Mouse (Mus musculus): ENCODE measurements around the gene Kiz.

The Kiz gene

GRCm38 (mm10) chr2:146975453-146976028 lies 119.9 kb downstream of the Kiz start:
- no peak for DNase-seq (ENCODE audit: extremely low spot score, low spot score)

- no peak for DNase-seq (ENCODE audit: extremely low spot score, low spot score)
These were observed 127.1 kb downstream of the Kiz start for GRCm38 (mm10) chr2:146982786-146983185.

- DNase-seq (ENCODE audit: extremely low spot score, low spot score): no peak
These were observed 129.2 kb downstream of the Kiz start for GRCm38 (mm10) chr2:146984831-146985230.

DNA sequence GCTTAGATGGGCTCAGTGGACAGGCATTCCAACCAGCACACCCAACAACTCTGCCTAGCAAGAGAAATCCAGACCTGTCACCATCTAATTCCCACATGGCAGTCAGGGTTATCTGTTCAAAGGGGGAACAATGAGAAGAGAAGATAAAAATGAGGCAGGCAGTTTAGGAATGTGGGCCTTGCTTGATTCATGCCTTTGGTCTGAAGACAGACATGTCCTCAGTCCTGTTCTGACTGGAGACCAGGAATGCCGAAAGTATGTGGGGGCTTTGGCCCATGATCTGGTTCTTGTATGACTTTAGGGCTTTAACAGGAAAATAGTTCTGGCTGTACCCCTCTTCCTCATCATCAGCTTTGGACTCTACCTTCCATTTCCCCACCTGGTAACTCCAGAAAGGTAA lies 130.1 kb downstream of the Kiz start:
- DNase-seq (ENCODE audit: extremely low spot score, low spot score): no peak

DNA sequence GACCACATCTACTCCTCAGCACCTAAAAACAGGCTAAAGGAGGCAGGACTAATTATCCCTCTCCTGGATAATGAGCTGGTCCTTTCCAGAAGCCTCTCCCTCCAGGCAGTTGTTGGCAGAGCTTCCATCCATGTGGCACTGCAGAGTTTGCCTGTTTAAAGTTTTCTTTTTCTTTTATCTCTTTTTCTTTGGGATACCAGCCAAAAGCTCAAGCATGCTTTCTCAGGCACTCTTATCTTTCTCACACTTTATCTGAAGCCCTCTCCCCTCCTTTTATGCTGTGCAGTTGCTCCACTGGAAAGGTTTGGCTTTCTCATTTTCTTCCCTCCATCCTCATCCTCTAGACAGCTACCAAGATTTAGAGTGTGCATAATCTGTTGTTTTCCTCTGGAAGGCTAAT lies 130.8 kb downstream of the Kiz start:
- no peak for DNase-seq (ENCODE audit: extremely low spot score, low spot score)

GRCm38 (mm10) chr2:147007265-147007664 lies 151.6 kb downstream of the Kiz start:
- no peak for DNase-seq (ENCODE audit: extremely low spot score, low spot score)

DNA sequence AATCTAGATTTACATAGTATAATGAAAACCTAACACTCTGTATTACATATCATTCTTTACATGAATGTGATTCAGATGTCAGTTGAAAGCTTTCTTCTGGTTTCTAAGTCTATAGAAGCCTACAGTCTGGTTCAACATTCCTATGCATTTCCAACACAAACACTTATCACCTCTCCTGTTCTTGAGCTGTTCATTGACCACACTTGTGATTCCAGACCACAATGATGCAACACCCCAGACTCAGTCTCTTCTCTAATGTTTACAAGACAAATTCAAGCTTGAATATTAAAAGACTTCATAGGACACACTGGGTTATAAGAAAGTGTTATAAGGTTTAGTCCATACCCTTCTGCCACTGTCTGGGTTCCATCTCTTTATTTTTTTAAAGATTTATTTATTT lies 153.4 kb downstream of the Kiz start:
- no peak for DNase-seq (ENCODE audit: extremely low spot score, low spot score)

- DNase-seq (ENCODE audit: extremely low spot score, low spot score): no peak
These were observed 154.5 kb downstream of the Kiz start for GRCm38 (mm10) chr2:147010141-147010540.

DNA sequence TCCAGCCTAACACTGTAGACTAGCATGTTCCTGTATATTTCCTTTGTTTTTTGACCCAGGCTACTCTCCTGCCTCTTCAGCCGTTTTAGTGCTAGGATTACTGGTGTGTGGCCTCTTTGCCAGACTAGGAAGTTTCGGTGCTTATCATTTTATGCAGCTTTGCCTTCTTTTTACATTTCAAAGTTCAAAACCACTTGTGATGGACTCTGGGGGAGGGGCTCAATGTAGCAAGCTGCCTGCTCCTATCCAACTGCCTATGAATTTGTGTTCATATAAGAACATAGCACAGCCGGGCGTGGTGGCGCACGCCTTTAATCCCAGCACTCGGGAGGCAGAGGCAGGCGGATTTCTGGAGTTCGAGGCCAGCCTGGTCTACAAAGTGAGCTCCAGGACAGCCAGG lies 155.3 kb downstream of the Kiz start:
- no peak for DNase-seq (ENCODE audit: extremely low spot score, low spot score)

- DNase-seq (ENCODE audit: extremely low spot score, low spot score): no peak
These were observed 155.9 kb downstream of the Kiz start for GRCm38 (mm10) chr2:147011474-147012140.

- peak; percentile 21 for DNase-seq (ENCODE audit: extremely low spot score, low spot score)
These were observed 156.5 kb downstream of the Kiz start for GRCm38 (mm10) chr2:147012141-147012622.

DNA sequence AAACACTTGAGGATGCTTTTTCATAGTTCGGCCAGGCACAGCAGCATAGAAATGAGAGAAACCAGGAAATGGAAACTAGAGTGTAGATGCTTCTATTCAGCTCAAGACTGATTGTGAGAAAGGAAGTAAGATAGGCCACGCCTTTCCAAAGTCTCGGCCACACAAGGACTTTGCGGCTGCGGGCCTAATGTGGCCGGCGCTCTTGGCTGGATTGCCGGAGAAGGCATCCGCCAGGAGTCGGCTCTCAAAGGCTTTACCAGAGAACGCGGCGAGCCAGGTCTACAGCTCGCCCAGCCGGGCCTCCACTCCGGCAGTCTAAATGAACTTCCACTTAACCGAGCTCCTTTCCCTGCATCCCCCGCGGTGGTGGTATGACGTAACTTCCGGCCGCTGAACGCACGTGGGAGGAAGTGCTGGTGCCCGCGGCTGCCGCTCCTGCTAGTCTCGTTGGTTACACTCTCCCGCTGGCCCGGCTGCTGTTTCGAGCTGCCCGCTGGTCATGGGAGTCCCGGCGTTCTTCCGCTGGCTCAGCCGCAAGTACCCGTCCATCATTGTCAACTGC lies 157.0 kb downstream of the Kiz start, which contains the start of gene Xrn2:
Xrn2 (plus strand) TSS at position 374 of the 562 bp plus-strand sequence.
- DNase-seq (ENCODE audit: extremely low spot score, low spot score): peak; percentile 99

- DNase-seq (ENCODE audit: extremely low spot score, low spot score): peak; percentile 91
These were observed 157.7 kb downstream of the Kiz start for GRCm38 (mm10) chr2:147013194-147013969.

- no peak for DNase-seq (ENCODE audit: extremely low spot score, low spot score)
These were observed 158.6 kb downstream of the Kiz start for GRCm38 (mm10) chr2:147014101-147014886.
